Mouse (Mus musculus) embryonic facial prominence, embryonic 15.5 days (tissue): Measurements from ENCODE around the gene Col4a2. TPM values are rescaled to one million over a fixed set of nuclear protein-coding genes. Genes with fewer than 3 reads are reported as not detected.

Experiments used
- ATAC-seq: fragments of 200-750 bp; cut with Nextera tagmentation; 2 replicates; pipeline ENCODE4 v1.8.0; 2017; ENCODE audit warnings: low read depth, moderate TSS enrichment; ENCODE audit not compliant: insufficient number of reproducible peaks, low FRiP score, low TSS enrichment
- H3K27ac ChIP-seq: fragments of 300-500 bp; sonication (generic); replicated peaks from 2 replicates; pipeline ENCODE4 v1.5.1; 2015; ENCODE audit warnings: mild to moderate bottlenecking, inconsistent platforms
- H3K27me3 ChIP-seq: fragments of 300-500 bp; sonication (generic); 2 replicates; pipeline ENCODE4 v1.6.1; 2015; ENCODE audit warnings: inconsistent platforms
- H3K36me3 ChIP-seq: fragments of 300-500 bp; sonication (generic); 2 replicates; pipeline ENCODE4 v1.6.1; 2015; ENCODE audit warnings: mild to moderate bottlenecking, inconsistent platforms
- H3K4me1 ChIP-seq: fragments of 300-500 bp; sonication (generic); 2 replicates; pipeline ENCODE4 v1.6.1; 2015; ENCODE audit warnings: inconsistent platforms
- H3K4me2 ChIP-seq: fragments of 300-500 bp; sonication (generic); replicated peaks from 2 replicates; pipeline ENCODE4 v1.6.1; 2015; ENCODE audit warnings: mild to moderate bottlenecking, inconsistent platforms
- H3K4me3 ChIP-seq: fragments of 300-500 bp; sonication (generic); replicated peaks from 2 replicates; pipeline ENCODE4 v1.5.1; 2015; ENCODE audit warnings: mild to moderate bottlenecking, inconsistent platforms
- H3K9ac ChIP-seq: fragments of 300-500 bp; sonication (generic); 2 replicates; pipeline ENCODE4 v1.6.1; 2015; ENCODE audit warnings: inconsistent platforms
- H3K9me3 ChIP-seq: fragments of 300-500 bp; sonication (generic); replicated peaks from 2 replicates; pipeline ENCODE4 v1.6.1; 2016; ENCODE audit warnings: inconsistent platforms
- WGBS: fragments of 180-500 bp; shearing (Covaris S2); methylation state at CpG from one replicate; pipeline ENCODE4 v1.1.7; 2015; 5-methylcytosine and 5-hydroxymethylcytosine counted together
- polyA plus RNA-seq: library from polyadenylated mRNA; unstranded; fragments of >200 nt; fragmentation: Nextera tagmentation; extraction: Ambion mirVana; gene quantifications from 2 replicates; pipeline ENCODE4 v1.2.1, GENCODE M21; 2015

Col4a2 gene
- polyA plus RNA-seq, 1 experiment from 2014 or later, result 86.9 TPM

GRCm38 (mm10) chr8:11311681-11312348, 790 bp upstream of the Col4a2 start:
- Histone ChIP-seq H3K27ac (peak overlapping the region; percentile 93), H3K36me3 (0 out of 2 replicates have a peak, but pooled peaks cover 3% of the 10 kb centered on the region), H3K4me2 (peak overlapping the region; percentile 88), H3K4me3 (peak overlapping the region; percentile 80), H3K9ac (peak overlapping the region; percentile 85), H3K27me3 (no peaks in the 10 kb centered on the region), H3K4me1 (peaks cover 61% of the 10 kb centered on the region), H3K9me3 (no peaks in the 10 kb centered on the region)
- WGBS, result 1% methylated on average over 34 of the region's 34 CpGs
- peak; percentile 26 for ATAC-seq

- H3K4me3 ChIP-seq, result peak overlapping the region; percentile 80
- no peaks in the 10 kb centered on the region for H3K9me3 ChIP-seq
- H3K9ac ChIP-seq, result peak overlapping the region; percentile 85
- peaks cover 54% of the 10 kb centered on the region for H3K4me1 ChIP-seq
- peak overlapping the region; percentile 93 for H3K27ac ChIP-seq
- H3K27me3 ChIP-seq, result no peaks in the 10 kb centered on the region
- H3K4me2 ChIP-seq, result peak overlapping the region; percentile 88
- peak; percentile 37; the same call in 1 of the 2 replicates for ATAC-seq
- 0 out of 2 replicates have a peak, but pooled peaks cover 3% of the 10 kb centered on the region for H3K36me3 ChIP-seq
- WGBS, result 3% methylated on average over 45 of the region's 45 CpGs
Observed at GRCm38 (mm10) chr8:11313176-11314111, 839 bp downstream of the Col4a2 start.

- no peak overlapping the region for H3K9ac ChIP-seq
- H3K4me1 ChIP-seq, result peaks cover 47% of the 10 kb centered on the region
- H3K9me3 ChIP-seq, result no peaks in the 10 kb centered on the region
- ATAC-seq, result no peak
- peak overlapping the region; percentile 80 for H3K4me3 ChIP-seq
- WGBS, result 81% methylated on average over 8 of the region's 8 CpGs
- no peaks in the 10 kb centered on the region for H3K36me3 ChIP-seq
- H3K27me3 ChIP-seq, result no peaks in the 10 kb centered on the region
- H3K4me2 ChIP-seq, result peak overlapping the region; percentile 88
- no peak overlapping the region for H3K27ac ChIP-seq
Observed at GRCm38 (mm10) chr8:11314613-11315012, 2.0 kb downstream of the Col4a2 start.

- peak overlapping the region; percentile 2; the same call in 1 of the 2 replicates for H3K4me3 ChIP-seq
Observed at GRCm38 (mm10) chr8:11315179-11315943, 2.8 kb downstream of the Col4a2 start.

GRCm38 (mm10) chr8:11316118-11316517, 3.5 kb downstream of the Col4a2 start:
- no peak overlapping the region for H3K4me2 ChIP-seq
- H3K4me3 ChIP-seq, result no peak overlapping the region
- no peaks in the 10 kb centered on the region for H3K27me3 ChIP-seq
- no peaks in the 10 kb centered on the region for H3K9me3 ChIP-seq
- H3K9ac ChIP-seq, result no peak overlapping the region
- no peak for ATAC-seq
- H3K4me1 ChIP-seq, result peaks cover 38% of the 10 kb centered on the region
- 74% methylated on average over 6 of the region's 6 CpGs for WGBS
- H3K27ac ChIP-seq, result no peak overlapping the region
- H3K36me3 ChIP-seq, result no peaks in the 10 kb centered on the region

More at GRCm38 (mm10) chr8:11315179-11315943, 2.8 kb downstream of the Col4a2 start:
- H3K27ac ChIP-seq, result no peak overlapping the region
- H3K36me3 ChIP-seq, result no peaks in the 10 kb centered on the region
- H3K9me3 ChIP-seq, result no peaks in the 10 kb centered on the region
- 73% methylated on average over 16 of the region's 16 CpGs for WGBS
- H3K4me2 ChIP-seq, result peak overlapping the region; percentile 88; the same call in 1 of the 2 replicates
- no peak overlapping the region for H3K9ac ChIP-seq
- peaks cover 44% of the 10 kb centered on the region for H3K4me1 ChIP-seq
- H3K27me3 ChIP-seq, result no peaks in the 10 kb centered on the region
- ATAC-seq, result no peak

- Histone ChIP-seq H3K9me3 (no peaks in the 10 kb centered on the region), H3K4me1 (peaks cover 16% of the 10 kb centered on the region), H3K4me2 (no peak overlapping the region), H3K4me3 (no peak overlapping the region), H3K27me3 (no peaks in the 10 kb centered on the region), H3K36me3 (no peaks in the 10 kb centered on the region), H3K9ac (no peak overlapping the region), H3K27ac (no peak overlapping the region)
- no peak for ATAC-seq
- WGBS, result 91% methylated on average over 11 of the region's 11 CpGs
Observed at GRCm38 (mm10) chr8:11319405-11319804, 6.8 kb downstream of the Col4a2 start.

- Histone ChIP-seq H3K27ac (no peak overlapping the region), H3K9me3 (no peaks in the 10 kb centered on the region), H3K9ac (no peak overlapping the region), H3K4me3 (no peak overlapping the region), H3K36me3 (no peaks in the 10 kb centered on the region), H3K4me1 (peaks cover 20% of the 10 kb centered on the region; the same call in 1 of the 2 replicates), H3K27me3 (no peaks in the 10 kb centered on the region), H3K4me2 (no peak overlapping the region)
- 89% methylated on average over 7 of the region's 7 CpGs for whole genome bisulfite sequencing
- no peak for ATAC-seq
Observed at GRCm38 (mm10) chr8:11321841-11322240, 9.2 kb downstream of the Col4a2 start.

GRCm38 (mm10) chr8:11322724-11323585, 10.3 kb downstream of the Col4a2 start:
- H3K36me3 ChIP-seq, result no peaks in the 10 kb centered on the region
- H3K4me2 ChIP-seq, result no peak overlapping the region
- H3K9me3 ChIP-seq, result no peaks in the 10 kb centered on the region
- H3K27ac ChIP-seq, result no peak overlapping the region
- H3K9ac ChIP-seq, result no peak overlapping the region
- no peak overlapping the region for H3K4me3 ChIP-seq
- no peak for ATAC-seq
- H3K4me1 ChIP-seq, result peaks cover 31% of the 10 kb centered on the region
- whole genome bisulfite sequencing, result 84% methylated on average over 5 of the region's 5 CpGs
- H3K27me3 ChIP-seq, result no peaks in the 10 kb centered on the region

GRCm38 (mm10) chr8:11323681-11324080, 11.1 kb downstream of the Col4a2 start:
- H3K27me3 ChIP-seq, result no peaks in the 10 kb centered on the region
- ATAC-seq, result no peak
- WGBS, result 74% methylated on average over 1 of the region's 1 CpGs

GRCm38 (mm10) chr8:11324801-11325395, 12.3 kb downstream of the Col4a2 start:
- Histone ChIP-seq H3K36me3 (no peaks in the 10 kb centered on the region), H3K27ac (0 out of 2 replicates have a peak overlapping the region, but pooled peaks have one; percentile 0), H3K4me1 (peaks cover 35% of the 10 kb centered on the region), H3K4me2 (no peak overlapping the region), H3K4me3 (no peak overlapping the region), H3K9ac (no peak overlapping the region), H3K9me3 (no peaks in the 10 kb centered on the region), H3K27me3 (no peaks in the 10 kb centered on the region)
- WGBS, result 70% methylated on average over 6 of the region's 6 CpGs
- ATAC-seq, result no peak

More at GRCm38 (mm10) chr8:11323681-11324080, 11.1 kb downstream of the Col4a2 start:
- Histone ChIP-seq H3K9ac (no peak overlapping the region), H3K9me3 (no peaks in the 10 kb centered on the region), H3K4me2 (no peak overlapping the region), H3K4me1 (peaks cover 35% of the 10 kb centered on the region), H3K36me3 (no peaks in the 10 kb centered on the region), H3K4me3 (no peak overlapping the region), H3K27ac (no peak overlapping the region)
